Mouse (Mus musculus) heart, postnatal 10 days (tissue): ENCODE data around the gene Hist1h3d. TPM values are rescaled to one million over a fixed set of nuclear protein-coding genes. Genes with fewer than 3 reads are reported as not detected.

Experiments used
- DNase-seq, 2 experiments: peaks; one replicate each; pipeline ENCODE4 v3.0.0; 2021
- intact Hi-C: fragments of 180-260 bp; cut with DNase I; formaldehyde crosslinking; loops from one replicate; pipeline ENCODE4 v1.15.1; 2025
- total RNA-seq, 2 experiments: library from RNA; stranded (reverse); gene quantifications; 2 replicates each; pipeline ENCODE4 v1.2.3; 2021

Hist1h3d gene
- total RNA-seq = 10 to 100 TPM; 26.2 to 30.6 TPM

DNA sequence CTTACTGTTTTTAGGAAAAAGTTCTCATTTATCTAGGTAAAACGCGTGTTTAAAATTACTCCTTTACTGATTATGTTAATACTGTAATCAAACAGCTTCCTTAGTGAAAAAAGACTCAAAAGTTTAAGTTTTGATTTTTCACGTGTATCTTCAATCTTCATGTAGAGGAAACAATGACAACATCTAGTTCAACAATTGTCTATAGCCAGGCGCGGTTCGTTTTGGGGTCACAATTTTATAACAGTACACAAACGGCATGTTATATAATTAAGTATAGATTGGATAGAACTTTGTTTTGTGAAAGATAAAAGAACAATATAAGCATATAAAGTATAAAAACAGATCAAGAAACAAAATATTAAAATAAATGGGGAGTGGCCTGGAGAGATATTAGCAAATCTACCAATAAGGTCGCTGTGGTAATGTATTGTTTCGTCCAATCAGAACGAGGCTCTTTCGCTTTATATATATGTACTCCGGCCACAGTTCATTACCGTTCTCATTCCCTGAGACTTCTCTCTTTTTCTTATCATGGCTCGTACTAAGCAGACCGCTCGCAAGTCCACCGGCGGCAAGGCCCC, at the start of gene Hist1h3d:
Gene Hist1h3d (plus strand): TSS at position 493 of the 581 bp plus-strand sequence.
- intact Hi-C loops = no loop called here
- peak; percentile 73 to 74 for DNase-seq

DNA sequence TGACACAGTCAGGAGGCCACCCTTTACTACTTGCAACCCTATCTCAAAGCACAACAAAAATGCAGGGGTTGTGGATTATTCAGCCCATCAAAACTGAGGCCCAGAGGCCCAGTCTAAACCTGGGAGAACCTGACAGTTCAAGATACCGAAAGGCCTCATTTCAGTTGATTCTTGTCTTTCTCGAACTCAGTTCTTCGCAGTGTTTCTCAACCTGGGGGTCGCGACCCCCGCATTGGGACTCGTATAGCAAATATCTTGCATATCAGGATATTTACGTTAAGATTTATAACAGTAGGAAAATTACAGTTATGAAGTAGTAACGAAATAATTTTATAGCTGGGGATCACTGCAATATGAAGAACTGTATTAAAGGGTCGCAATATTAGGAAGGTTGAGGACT, 49.7 kb upstream of the Hist1h3d start:
- DNase-seq = no peak
- intact Hi-C loops = no loop called here

DNA sequence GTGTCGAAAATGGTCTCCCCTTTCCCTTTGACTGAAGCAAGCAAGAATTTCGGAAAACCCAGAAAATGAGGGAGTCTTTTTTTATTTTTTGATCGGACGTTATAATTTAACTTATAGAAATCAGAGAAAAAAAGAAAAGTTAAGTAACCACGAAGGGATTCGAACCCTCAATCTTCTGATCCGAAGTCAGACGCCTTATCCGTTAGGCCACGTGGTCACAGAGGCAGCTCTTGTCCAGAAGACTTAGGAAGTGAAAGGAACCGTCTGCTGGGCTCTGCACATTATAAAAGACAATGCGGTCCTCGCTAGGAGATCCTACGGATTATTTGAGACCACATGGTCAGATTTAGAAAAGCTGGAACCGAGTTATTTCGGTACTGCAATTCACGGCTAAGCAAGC, 49.3 kb upstream of the Hist1h3d start:
- intact Hi-C loops = no loop called here
- DNase-seq = peak; percentile 94 to 96

DNA sequence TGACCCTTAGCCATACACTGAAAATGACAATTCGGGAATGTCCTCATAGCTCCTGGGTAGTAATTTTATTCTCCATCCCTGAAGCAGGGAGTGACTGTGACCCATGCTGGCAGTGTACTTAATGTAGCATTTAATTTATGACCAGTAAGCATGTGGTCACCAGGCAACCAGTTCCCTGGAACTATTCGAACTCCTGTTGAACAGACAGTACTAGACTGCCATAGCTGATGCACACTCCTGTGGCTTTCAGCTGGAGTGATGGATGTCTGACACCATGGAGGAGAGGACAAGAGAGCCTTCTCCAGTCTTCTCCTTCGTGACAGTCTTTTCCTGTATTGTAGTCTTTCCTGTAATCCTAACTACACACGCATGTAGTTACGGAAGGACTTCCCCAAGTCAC, 46.6 kb upstream of the Hist1h3d start:
- intact Hi-C loops = no loop called here
- peak in 1 of 2 experiments; percentile 24 for DNase-seq

DNA sequence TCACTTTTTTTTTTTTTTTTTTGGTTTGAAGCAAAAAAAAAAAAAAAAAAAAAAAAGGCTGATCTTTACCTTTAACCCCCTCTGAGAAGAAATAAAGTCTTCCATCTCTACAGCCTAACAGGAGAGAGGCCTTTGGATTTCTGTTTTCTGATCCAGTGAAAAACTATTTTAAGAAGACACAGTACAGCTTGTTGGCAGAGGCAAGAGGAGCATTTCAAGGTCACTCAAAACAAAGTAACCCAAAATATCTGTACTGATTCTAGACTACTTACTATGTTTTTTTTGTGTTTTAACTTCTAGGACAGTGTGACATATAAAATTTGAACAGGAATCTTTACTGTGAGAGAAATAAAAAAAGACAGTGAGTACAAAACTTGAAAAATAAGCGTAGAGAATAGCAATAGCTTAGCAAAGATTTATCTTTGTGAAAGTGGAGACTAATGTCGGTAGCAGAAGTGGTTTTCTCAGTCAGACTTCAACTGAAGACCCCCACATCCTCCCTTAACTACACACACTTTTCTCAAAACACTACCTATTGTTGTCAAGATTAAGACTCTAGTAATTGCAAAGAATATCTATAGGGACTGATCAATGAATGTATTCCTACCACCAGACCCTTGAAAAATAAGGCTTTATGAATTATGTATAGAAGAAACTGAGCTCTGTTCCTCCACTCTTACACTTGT, 45.9 kb upstream of the Hist1h3d start:
- DNase-seq = peak in 1 of 2 experiments; percentile 20
- intact Hi-C loops = loop anchor here (5.0 to 10.0 kb wide), 3 partner anchors 53 to 1487 kb away; partner anchors contain the start of genes Hist1h2ag, Hist1h2bb, Hist1h2bj and Hist1h3c

DNA sequence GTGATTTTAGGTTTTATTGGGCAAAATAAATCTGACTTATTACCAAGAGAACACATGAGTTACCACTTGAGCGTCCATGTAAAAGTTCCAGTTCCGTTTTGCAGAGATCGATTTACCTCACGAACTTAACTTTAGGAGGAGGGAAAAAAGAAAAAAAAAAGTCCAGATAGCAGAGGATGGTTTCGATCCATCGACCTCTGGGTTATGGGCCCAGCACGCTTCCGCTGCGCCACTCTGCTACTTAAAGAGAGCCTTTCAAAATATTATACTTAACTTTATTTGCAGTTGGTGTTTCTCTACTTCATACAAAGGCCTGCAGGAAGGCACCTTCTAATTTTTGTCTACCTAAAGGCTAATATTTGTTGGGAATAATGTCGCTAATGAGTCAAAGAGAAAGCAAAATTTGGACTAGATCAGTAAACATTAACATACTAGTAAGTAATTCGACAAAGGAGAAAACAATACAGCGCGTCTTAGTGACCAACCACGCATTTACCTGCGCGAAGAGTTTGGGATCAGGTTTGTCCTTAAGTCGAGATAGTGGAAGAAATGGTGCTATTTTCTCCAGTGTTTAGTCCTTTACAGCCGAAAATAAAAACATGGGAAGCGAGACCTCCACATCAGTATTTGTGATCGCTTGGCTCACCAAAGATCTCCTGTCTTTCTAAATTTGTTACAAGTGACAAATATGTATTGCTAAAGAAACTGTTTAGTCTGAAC, 45.2 kb upstream of the Hist1h3d start:
- intact Hi-C loops = loop anchor here (5.0 to 10.0 kb wide), 3 partner anchors 52 to 1488 kb away; partner anchors contain the start of genes Hist1h2ag, Hist1h2bb, Hist1h2bj and Hist1h3c

DNA sequence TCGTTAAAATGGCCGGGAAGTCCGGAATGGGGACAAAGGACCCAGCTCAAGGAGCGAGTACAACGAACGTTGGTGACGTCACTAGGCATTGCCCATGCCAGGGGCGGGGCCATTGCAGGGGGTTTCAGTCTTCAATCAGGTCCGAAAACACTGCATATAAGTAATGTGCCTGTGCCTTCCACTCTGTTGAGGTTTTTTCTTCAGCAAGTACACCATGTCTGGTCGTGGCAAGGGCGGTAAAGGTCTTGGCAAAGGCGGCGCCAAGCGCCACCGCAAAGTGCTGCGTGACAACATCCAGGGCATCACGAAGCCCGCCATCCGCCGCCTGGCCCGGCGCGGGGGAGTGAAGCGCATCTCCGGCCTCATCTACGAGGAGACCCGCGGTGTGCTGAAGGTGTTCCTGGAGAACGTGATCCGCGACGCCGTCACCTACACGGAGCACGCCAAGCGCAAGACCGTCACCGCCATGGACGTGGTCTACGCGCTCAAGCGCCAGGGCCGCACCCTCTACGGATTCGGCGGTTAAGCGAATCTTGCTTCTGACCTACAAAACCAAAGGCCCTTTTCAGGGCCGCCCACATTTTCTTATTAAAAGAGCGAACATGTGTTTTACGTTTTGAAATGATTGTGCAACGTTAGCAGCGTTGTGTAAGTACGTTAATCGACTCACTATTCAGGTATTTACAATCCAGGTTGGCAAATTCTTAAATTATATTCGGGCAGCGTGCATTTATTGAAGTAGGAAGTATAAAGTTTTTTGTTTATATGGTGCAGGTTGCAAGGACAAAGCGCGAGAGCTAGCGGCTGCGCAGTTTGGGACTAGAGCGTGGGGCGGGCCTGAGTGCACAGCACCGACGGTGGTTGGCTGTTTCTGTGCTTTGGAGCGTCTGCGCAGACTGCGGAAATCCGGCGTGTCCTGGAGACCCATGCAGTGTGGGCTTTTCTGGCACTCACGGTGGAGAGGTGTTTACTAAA, 44.4 kb upstream of the Hist1h3d start, which contains the start of gene Hist1h4h:
Gene Hist1h4h (plus strand): TSS at position 150 of the 975 bp plus-strand sequence.
- DNase-seq = peak; percentile 99
- intact Hi-C loops = loop anchor here (5.0 to 10.0 kb wide), 3 partner anchors 51 to 1489 kb away; partner anchors contain the start of genes Hist1h2ag, Hist1h2bb, Hist1h2bj and Hist1h3c

More for the DNA sequence above, 45.2 kb upstream of the Hist1h3d start:
- DNase-seq = peak; percentile 77 to 83

DNA sequence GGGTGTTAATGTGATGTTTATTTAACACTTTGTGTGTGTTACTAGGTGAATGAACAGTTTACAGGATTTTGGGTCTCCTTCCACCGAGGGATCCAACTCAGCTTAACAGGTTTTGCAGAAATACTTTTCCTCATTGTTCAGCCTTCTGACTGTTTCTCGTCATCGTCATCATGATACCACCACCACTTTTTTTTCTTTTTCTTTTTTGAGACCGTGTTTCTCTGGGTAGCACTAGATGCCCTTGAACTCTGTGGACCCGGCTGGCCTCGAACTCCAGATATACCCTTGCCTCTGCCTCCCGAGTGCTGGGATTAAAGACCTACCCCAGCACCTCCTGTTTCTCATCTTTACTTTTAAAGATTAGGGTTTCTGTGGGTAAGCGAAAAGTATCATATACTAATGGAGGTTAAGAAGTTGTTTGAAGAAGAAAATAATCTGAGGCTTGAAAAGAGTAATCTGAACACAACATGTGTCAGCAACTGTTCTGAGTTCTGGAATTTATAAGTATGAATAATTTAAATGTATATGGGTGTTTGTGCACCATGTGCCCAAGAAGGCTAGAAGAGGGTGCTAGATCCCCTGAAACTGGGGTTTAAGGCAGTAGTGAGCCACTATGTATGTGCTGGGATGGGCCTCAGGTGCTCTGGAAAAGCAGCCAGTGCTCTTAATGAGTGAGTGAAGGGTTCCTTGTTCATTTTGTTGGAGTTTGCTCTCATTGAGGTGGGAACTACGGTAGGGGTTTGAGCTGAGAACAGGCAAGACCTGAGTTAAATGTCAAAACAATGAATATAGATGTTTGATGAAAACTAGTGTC, 43.1 kb upstream of the Hist1h3d start:
- DNase-seq = no peak
- intact Hi-C loops = loop anchor here (5.0 to 10.0 kb wide), 3 partner anchors 50 to 1490 kb away; partner anchors contain the start of genes Hist1h2ag, Hist1h2bb, Hist1h2bj and Hist1h3c

DNA sequence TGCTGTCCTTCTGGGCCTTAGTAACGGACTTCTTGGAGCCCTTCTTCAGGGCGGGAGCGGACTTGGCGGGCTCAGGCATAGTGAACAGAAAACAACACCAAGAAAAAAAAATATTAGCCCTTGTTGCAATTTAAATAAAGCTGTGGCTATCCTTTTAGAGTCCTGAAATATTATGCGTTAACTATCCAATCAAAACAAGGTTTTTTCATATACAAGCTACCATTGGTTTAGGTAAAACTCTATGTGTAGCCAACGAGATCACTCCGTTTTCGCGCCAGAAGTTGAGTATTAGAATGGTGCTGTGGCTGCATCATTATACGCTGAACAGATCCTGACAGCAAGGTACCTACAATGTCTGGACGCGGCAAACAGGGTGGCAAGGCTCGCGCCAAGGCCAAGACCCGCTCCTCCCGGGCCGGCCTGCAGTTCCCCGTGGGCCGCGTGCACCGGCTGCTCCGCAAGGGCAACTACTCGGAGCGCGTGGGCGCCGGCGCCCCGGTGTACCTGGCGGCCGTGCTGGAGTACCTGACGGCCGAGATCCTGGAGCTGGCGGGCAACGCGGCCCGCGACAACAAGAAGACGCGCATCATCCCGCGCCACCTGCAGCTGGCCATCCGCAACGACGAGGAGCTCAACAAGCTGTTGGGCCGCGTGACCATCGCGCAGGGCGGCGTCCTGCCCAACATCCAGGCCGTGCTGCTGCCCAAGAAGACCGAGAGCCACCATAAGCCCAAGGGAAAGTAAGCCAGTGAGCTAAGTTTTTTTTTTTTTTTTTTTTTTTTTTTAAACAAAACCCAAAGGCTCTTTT, 41.8 kb upstream of the Hist1h3d start, which contains the start of gene Hist1h2af:
Gene Hist1h2af (plus strand): TSS at position 347 of the 808 bp plus-strand sequence.
- peak; percentile 77 to 79 for DNase-seq
- intact Hi-C loops = loop anchor here (5.0 to 10.0 kb wide), 3 partner anchors 49 to 1491 kb away; partner anchors contain the start of genes Hist1h2ag, Hist1h2bb, Hist1h2bj and Hist1h3c

DNA sequence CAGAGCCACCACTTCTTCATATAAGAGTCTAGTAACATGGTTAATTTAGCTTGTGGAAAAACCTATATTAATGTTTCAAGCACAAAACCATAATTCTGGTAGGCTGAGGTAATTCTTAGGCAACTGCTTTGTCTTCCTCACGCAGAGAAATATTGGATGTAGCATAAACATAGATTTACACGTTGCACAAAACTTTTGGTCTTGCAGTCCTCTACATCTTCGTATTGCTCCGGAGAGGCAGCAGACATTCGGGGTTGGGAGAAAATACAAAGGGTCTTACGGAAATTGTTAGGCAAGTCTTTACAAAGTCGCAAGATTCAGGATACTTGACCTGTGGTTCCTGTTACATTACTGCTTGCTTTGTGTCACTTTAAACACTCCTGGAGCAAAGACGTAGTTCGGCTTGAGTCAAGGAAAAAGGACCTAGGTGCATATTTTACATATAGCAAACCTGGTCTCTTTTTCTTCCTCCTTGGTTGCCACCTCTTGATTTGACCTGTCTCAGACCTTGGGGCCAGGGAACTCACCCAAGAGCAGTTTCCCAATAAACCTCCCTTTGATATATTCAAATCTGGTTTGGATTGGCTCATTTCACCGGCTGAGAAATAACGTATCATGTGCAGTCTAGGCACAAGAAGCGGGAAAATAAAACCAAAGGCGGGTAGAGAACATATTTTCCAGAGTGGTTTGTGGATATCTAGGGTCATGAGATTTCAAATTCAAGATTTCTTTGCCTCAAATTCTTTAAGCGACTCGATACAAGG, 41.0 kb upstream of the Hist1h3d start:
- intact Hi-C loops = loop anchor here (5.0 to 10.0 kb wide), 3 partner anchors 48 to 1492 kb away; partner anchors contain the start of genes Hist1h2ag, Hist1h2bb, Hist1h2bj and Hist1h3c
- no peak for DNase-seq

DNA sequence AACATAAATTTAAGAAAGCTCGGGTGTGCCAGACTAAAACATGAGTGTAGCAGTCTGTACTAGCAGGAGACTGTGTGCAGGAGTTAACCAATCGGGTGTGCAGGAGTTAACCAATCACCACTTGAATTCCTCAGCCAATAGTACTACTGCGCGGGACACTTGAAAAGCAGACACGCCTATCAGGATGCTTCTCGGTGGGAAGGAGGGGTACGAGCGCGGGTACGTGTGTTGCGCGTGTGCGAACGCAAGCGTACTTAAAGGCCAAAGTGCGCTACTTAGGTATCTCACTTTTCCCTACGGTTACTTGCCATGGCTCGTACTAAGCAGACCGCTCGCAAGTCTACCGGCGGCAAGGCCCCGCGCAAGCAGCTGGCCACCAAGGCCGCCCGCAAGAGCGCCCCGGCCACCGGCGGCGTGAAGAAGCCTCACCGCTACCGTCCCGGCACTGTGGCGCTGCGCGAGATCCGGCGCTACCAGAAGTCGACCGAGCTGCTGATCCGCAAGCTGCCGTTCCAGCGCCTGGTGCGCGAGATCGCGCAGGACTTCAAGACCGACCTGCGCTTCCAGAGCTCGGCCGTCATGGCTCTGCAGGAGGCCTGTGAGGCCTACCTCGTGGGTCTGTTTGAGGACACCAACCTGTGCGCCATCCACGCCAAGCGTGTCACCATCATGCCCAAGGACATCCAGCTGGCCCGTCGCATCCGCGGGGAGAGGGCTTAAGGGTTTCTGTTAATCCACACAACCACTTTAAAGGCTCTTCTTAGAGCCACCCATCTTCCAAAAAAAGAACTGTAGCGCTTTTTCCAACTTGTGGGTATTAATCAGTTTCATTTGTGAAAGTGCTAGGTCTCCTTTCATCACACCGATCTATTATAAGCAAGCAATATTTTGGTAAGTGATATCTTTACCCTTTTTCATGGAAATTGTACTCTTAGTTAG, 40.2 kb upstream of the Hist1h3d start, which contains the start of gene Hist1h3g:
Gene Hist1h3g (plus strand): TSS at position 286 of the 939 bp plus-strand sequence.
- DNase-seq = peak; percentile 92 to 93
- intact Hi-C loops = loop anchor here (10.0 kb wide), 1 partner anchor 209 kb away; the partner anchor contains the start of genes Hist1h2bb and Hist1h3c

DNA sequence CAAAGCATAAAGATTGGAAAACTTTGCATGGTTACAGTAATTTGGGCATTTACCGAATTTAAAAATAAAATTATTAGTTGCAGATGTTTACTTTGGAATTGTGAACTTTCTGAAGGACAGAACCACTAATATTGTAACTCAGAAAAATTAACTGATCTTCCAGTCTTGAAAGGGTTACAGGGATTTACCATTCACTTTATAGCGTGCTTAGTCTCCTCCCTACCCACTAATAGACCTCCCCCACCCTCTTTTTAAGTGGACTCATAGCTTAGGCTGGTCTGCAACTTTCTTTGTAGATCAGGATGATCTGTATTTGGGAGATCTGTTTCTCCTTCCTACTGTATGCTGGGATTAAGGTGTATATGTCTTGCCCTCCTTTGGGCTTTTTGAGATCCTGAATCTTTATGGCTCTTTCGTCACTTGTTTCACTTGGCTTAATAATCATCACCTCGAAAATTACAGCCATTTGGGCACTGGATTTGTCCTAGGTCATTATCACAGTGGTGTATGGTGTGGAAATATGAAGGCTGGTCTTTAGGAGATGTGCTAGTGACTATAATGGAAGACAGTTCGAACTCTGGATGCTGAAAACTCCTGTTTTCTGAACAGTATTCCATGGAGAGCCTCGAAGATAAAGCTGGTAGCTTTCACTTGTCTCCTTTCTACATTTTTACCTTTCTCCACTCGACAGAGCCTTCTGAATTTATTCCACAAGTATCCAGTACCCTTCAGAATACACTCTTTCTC, 39.3 kb upstream of the Hist1h3d start:
- DNase-seq = no peak
- intact Hi-C loops = loop anchor here (10.0 kb wide), 1 partner anchor 209 kb away; the partner anchor contains the start of genes Hist1h2bb and Hist1h3c

DNA sequence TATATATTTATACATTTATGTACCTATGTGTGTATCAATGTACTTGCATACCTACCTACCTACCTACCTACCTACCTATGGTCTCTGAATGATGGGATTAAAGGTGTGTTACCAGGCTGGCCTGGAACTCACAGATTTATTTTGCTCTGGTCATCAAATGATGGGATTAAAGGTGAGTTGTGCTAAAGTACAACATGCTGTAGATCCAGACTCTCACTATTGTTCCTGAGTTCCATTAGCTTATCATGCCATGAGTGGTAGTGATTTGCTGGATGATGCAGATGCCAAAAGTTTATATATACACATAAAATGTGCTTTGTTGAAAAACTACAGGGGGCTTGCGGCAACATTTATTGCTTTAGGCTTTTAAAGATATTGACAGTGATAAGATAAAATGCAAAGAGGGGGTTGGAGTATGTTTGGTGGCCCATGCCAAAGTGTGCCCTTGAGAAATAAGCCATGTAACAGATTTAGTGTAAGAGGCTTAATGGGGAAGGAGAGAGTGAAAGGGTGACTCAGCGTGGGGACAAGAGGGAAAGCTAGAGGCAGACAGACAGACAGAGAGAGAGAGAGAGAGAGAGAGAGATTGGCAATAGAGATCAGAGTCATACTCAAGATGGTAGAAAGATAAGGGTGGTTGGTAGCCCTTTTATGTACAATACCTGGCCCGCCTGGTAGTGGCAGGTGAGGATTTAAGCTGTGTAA, 38.4 kb upstream of the Hist1h3d start:
- DNase-seq = no peak
- intact Hi-C loops = loop anchor here (10.0 kb wide), 1 partner anchor 208 kb away; the partner anchor contains the start of genes Hist1h2bb and Hist1h3c

DNA sequence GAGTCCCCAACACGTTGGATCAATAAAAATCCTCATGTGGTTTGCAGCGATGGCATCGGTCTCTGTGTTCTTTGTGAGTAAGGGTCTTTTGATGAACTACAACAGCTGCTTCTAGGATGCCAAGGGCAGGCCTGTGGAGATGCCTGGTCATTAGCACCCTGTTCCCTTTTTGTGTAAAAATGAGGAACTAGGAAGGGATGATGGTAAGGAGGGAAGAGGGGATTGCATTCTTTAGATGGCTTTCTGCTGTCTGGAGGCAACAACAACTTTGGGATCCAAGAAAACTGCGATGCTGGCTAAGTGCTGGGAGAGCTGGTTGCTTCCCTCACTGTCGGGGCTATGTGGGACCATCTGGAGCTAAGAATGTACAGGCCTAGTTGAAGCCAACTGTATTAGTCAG, 37.3 kb upstream of the Hist1h3d start:
- intact Hi-C loops = loop anchor here (10.0 kb wide), 1 partner anchor 207 kb away; the partner anchor contains the start of genes Hist1h2bb and Hist1h3c
- no peak for DNase-seq
